ENCODE assay signal across 22 mouse cellular contexts in the genomic region with DNA sequence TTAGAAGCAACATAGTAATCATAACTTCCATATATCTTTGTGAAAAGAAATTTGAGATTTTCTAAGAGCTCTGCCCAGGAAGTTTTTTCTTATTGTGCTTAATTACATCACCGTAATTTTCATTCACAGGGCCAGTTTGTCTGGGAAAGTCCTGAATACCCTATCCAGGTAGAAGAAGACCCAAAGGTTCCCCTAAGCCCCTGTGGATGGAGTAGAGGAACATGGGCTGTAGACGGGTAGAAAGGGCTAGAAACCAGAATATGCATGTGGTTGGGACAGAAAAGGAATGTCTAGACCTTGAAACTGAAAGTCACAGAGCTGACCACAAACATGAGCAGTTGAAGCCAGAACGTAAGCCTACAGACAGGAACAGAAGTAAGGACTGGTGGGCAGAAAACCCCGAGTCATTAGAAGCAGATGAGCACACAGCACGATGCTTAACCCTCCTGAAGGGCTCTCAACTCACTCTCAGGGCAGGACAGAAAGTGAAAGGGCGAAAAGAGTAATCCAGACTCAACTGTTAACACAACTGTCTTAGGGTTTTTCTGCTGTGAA. TPM values are rescaled to one million over a fixed set of nuclear protein-coding genes. Genes with fewer than 3 reads are reported as not detected.
DNase-seq lines count a peak whose midpoint lies in the region; ATAC-seq lines count a peak whose summit lies in the region.
"Had no signal": no experiment of that assay in that cellular context is flagged by ENCODE, and none has a peak within 500 bp of the region (broad histone marks: within the 10 kb centered on the region; RNA-seq: fewer than 3 reads in every experiment).

No protein-coding gene starts in this region.

- H3K9me3 ChIP-seq in kidney, embryonic 14.5 days (ENCODE audit: control insufficient read depth, low read length) = no peaks in the 10 kb centered on the region
- no peaks in the 10 kb centered on the region for H3K9me3 ChIP-seq in midbrain, embryonic 10.5 days (replicated peaks)
- H3K9me3 ChIP-seq: embryonic facial prominence, embryonic 13.5 days; intestine, embryonic 15.5 days; neural tube, embryonic 12.5 days had no signal

- ATAC-seq in activated CD4-positive, CD25-positive, alpha-beta regulatory T cell, adult 4 months = peak; percentile 38
- ATAC-seq in megakaryocyte, adult 5-6 weeks (ENCODE audit: poor library complexity, severe bottlenecking) = peak; percentile 70
- no peak for ATAC-seq in kidney, embryonic 14.5 days (ENCODE audit: low FRiP score, low TSS enrichment)
- ATAC-seq: forebrain, postnatal 0 days; intestine, embryonic 15.5 days; liver, postnatal 0 days had no signal

- peaks cover 2% of the 10 kb centered on the region; the same call in 1 of the 2 replicates for H3K27me3 ChIP-seq in splenic B cell, adult 2 months (ENCODE audit: control insufficient read depth, insufficient read depth, low read length, poor library complexity, severe bottlenecking)
- no peaks in the 10 kb centered on the region for H3K27me3 ChIP-seq in kidney, embryonic 14.5 days (ENCODE audit: control insufficient read depth, insufficient read depth, low read length)
- H3K27me3 ChIP-seq in midbrain, embryonic 10.5 days (ENCODE audit: low read depth, poor library complexity, severe bottlenecking) = no peaks in the 10 kb centered on the region
- H3K27me3 ChIP-seq: embryonic facial prominence, embryonic 13.5 days; intestine, embryonic 15.5 days; neural tube, embryonic 12.5 days had no signal

- H3K4me3 ChIP-seq in kidney, embryonic 14.5 days (ENCODE audit: low read length) = no peak overlapping the region
- no peak overlapping the region for H3K4me3 ChIP-seq in midbrain, embryonic 10.5 days
- H3K4me3 ChIP-seq: embryonic facial prominence, embryonic 13.5 days; intestine, embryonic 15.5 days; neural tube, embryonic 12.5 days had no signal

- no peaks in the 10 kb centered on the region for H3K4me1 ChIP-seq in kidney, embryonic 14.5 days (ENCODE audit: control insufficient read depth, insufficient read depth, low read length)
- no peaks in the 10 kb centered on the region for H3K4me1 ChIP-seq in midbrain, embryonic 10.5 days
- H3K4me1 ChIP-seq: embryonic facial prominence, embryonic 13.5 days; intestine, embryonic 15.5 days; neural tube, embryonic 12.5 days had no signal

- H3K36me3 ChIP-seq in splenic B cell, adult 2 months (ENCODE audit: control insufficient read depth, insufficient read depth, low read length, poor library complexity, severe bottlenecking) = no peaks in the 10 kb centered on the region
- no peaks in the 10 kb centered on the region for H3K36me3 ChIP-seq in kidney, embryonic 14.5 days (ENCODE audit: control insufficient read depth, insufficient read depth, low read length)
- no peaks in the 10 kb centered on the region for H3K36me3 ChIP-seq in midbrain, embryonic 10.5 days
- H3K36me3 ChIP-seq: embryonic facial prominence, embryonic 13.5 days; intestine, embryonic 15.5 days; neural tube, embryonic 12.5 days had no signal

- peak; percentile 43 for DNase-seq in adrenal gland, adult 2 months
- no peak for DNase-seq in adrenal gland, postnatal 36 days
- DNase-seq in splenic B cell, adult 2 months (ENCODE audit: low read depth, low spot score) = peak; percentile 3
- no peak for DNase-seq in left cerebral cortex, adult 8-10 months (ENCODE audit: low spot score in 2 of 2)
- DNase-seq in midbrain, embryonic 10.5 days (ENCODE audit: low spot score) = no peak
- DNase-seq: B cell, adult 2 months; cerebellum, postnatal 10 days; forebrain, postnatal 0 days; gastrocnemius, postnatal 36 days; heart, postnatal 10 days; left cerebral cortex, postnatal 4 days; liver, postnatal 0 days; lung, postnatal 10 days; thymus, postnatal 4 days had no signal

- no peak overlapping the region for H3K9ac ChIP-seq in kidney, embryonic 14.5 days (ENCODE audit: low read depth, low read length)
- H3K9ac ChIP-seq: embryonic facial prominence, embryonic 13.5 days; forebrain, postnatal 0 days; hindbrain, embryonic 14.5 days; intestine, embryonic 15.5 days; liver, postnatal 0 days; neural tube, embryonic 12.5 days had no signal

- H3K27ac ChIP-seq in kidney, embryonic 14.5 days (ENCODE audit: low read depth, low read length) = no peak overlapping the region
- H3K27ac ChIP-seq in midbrain, embryonic 10.5 days (replicated peaks) = no peak overlapping the region
- H3K27ac ChIP-seq: embryonic facial prominence, embryonic 13.5 days; hindbrain, embryonic 14.5 days; intestine, embryonic 15.5 days; neural tube, embryonic 12.5 days had no signal

- WGBS in kidney, embryonic 14.5 days = 81% methylated on average over 6 of the region's 6 CpGs
- 81% methylated on average over 6 of the region's 6 CpGs for WGBS in midbrain, embryonic 10.5 days

- H3K4me2 ChIP-seq in kidney, embryonic 14.5 days (replicated peaks; ENCODE audit: low read depth, low read length) = no peak overlapping the region
- H3K4me2 ChIP-seq: embryonic facial prominence, embryonic 13.5 days; heart, embryonic 11.5 days; hindbrain, embryonic 14.5 days; intestine, embryonic 15.5 days; neural tube, embryonic 12.5 days had no signal

RNA-seq across cellular contexts. Expression of a gene that starts 27.3 kb away (rescaled TPM):
- total RNA-seq in adrenal gland, adult 2 months (2021) = 100 to 1,000 TPM; 281 to 503 TPM
- 9.5 and 12.6 TPM in 2 replicates for polyA plus RNA-seq in adrenal gland, adult 2 months (2012; rRNA removed)
- total RNA-seq in adrenal gland, postnatal 36 days (2021) = 100 to 1,000 TPM; 287 to 356 TPM
- 1 to 10 TPM; 4.9 to 7.3 TPM for polyA plus RNA-seq in activated CD4-positive, CD25-positive, alpha-beta regulatory T cell, adult 4 months (2017; shearing (Covaris generic))
- total RNA-seq in megakaryocyte, adult 5-6 weeks (2015) = 3.8 and 5.1 TPM in 2 replicates
- total RNA-seq in megakaryocyte, adult 5-6 weeks (2017) = 3.1 and 4.4 TPM in 2 replicates
- total RNA-seq in left cerebral cortex, adult 8-10 months (2022) = 10 to 100 TPM in 2 of 4 experiments, 1 to 10 TPM in 2; 8.6 to 15.7 (median 12.2) TPM
- 13.8 and 15.1 TPM in 2 replicates for polyA plus RNA-seq in kidney, embryonic 14.5 days (2014; fragmentation: Nextera tagmentation; extraction: Ambion mirVana)
- polyA plus RNA-seq in midbrain, embryonic 10.5 days (2016; fragmentation: Nextera tagmentation; extraction: Ambion mirVana) = 3.8 and 5.0 TPM in 2 replicates

Comparison
In these comparisons a context has a peak if more than half of its experiments do, and no peak if none do; other contexts are left out.
1. DNase-seq: peak in adrenal gland, adult 2 months (single experiment) and splenic B cell, adult 2 months (single experiment); none in adrenal gland, postnatal 36 days (0 of 2), left cerebral cortex, adult 8-10 months (0 of 2) and midbrain, embryonic 10.5 days (single experiment).
2. RNA of a gene that starts 27.3 kb away (total RNA-seq): 281 to 503 TPM in adrenal gland, adult 2 months and 287 to 356 TPM in adrenal gland, postnatal 36 days; 8.6 to 15.7 TPM in left cerebral cortex, adult 8-10 months and 3.1 to 5.1 TPM in megakaryocyte, adult 5-6 weeks; every median in the first group is over 10 times any median in the second.